Mouse (Mus musculus) olfactory bulb, adult 2 months (tissue): Measurements from ENCODE around the gene Vsir.

ENCODE experiments used
- CTCF ChIP-seq: fragments of 200-500 bp; IDR thresholded peaks from 2 replicates; pipeline ENCODE4 v1.5.1; 2012; ENCODE audit warnings: low read depth, mild to moderate bottlenecking, low read length, moderate library complexity; ENCODE audit not compliant: insufficient read depth
- POLR2A ChIP-seq: fragments of 200-500 bp; IDR thresholded peaks from 2 replicates; pipeline ENCODE4 v1.6.1; 2012; ENCODE audit warnings: mild to moderate bottlenecking, low read depth, low read length, moderate library complexity; ENCODE audit not compliant: insufficient read depth

- TF ChIP-seq CTCF (no peak), POLR2A (no peak)
Measured at GRCm38 (mm10) chr10:60380229-60380628, 33.6 kb downstream of the Vsir start.
